Mouse (Mus musculus): ENCODE measurements around the gene Ptgr2.

DNA sequence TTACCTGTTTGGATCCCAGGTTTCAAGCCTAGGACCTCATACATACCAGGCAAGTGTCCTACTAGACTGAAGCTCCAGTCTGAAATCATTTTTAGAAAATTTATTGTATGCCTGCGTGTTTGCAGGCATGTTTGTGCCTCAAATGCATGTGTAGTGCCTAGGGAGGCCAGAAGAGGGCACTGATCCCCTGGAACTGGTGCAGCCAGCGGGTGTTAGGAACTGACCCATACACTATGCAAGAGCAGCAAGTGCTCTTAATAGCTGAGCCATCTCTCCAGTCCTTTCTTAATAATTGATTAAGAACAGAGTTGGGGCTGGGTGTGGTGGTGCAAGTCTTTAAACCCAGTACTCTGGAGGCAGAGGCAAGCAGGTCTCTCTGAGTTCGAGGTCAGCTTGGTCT is 3.4 kb downstream of the Ptgr2 start:
- TF ChIP-seq CTCF (IDR thresholded peaks at IDR 0.05; ENCODE audit: low read depth, low read length) (peak; percentile 96), GATA1 (IDR thresholded peaks at IDR 0.05; ENCODE audit: borderline replicate concordance, low read length) (no peak), TAL1 (conservative IDR thresholded peaks at IDR 0.05; ENCODE audit: low read depth, low read length) (no peak)

Measured in G1E (cell line).